Mouse (Mus musculus) lung, postnatal 0 days (tissue): Measurements from ENCODE around the gene Ktn1. TPM values are rescaled to one million over a fixed set of nuclear protein-coding genes. Genes with fewer than 3 reads are reported as not detected.

Experiments
- ATAC-seq: fragments of 200-750 bp; cut with Nextera tagmentation; 2 replicates; pipeline ENCODE4 v1.8.0; 2017; ENCODE audit warnings: moderate library complexity
- DNase-seq: peaks from one replicate; pipeline ENCODE4 v3.0.0-alpha.2; 2016; ENCODE audit warnings: low spot score
- H3K27ac ChIP-seq: fragments of 300-500 bp; sonication (generic); 2 replicates; pipeline ENCODE4 v1.5.1; 2014; ENCODE audit warnings: antibody characterized with exemption, mild to moderate bottlenecking, low read length, mixed read lengths
- H3K27me3 ChIP-seq: fragments of 300-500 bp; sonication (generic); replicated peaks from 2 replicates; pipeline ENCODE4 v1.6.1; 2014; ENCODE audit warnings: low read length, mixed read lengths; ENCODE audit not compliant: insufficient read depth
- H3K36me3 ChIP-seq: fragments of 300-500 bp; sonication (generic); 2 replicates; pipeline ENCODE4 v1.6.1; 2014; ENCODE audit warnings: low read length, mixed read lengths; ENCODE audit not compliant: insufficient read depth
- H3K4me1 ChIP-seq: fragments of 300-500 bp; sonication (generic); 2 replicates; pipeline ENCODE4 v1.6.1; 2014; ENCODE audit warnings: antibody characterized with exemption, low read depth, low read length, mixed read lengths; ENCODE audit not compliant: insufficient read depth
- H3K4me2 ChIP-seq: fragments of 300-500 bp; sonication (generic); replicated peaks from 2 replicates; pipeline ENCODE4 v1.6.1; 2014; ENCODE audit warnings: low read depth, mild to moderate bottlenecking, low read length, moderate library complexity, mixed read lengths
- H3K4me3 ChIP-seq: fragments of 300-500 bp; sonication (generic); 2 replicates; pipeline ENCODE4 v1.5.1; 2014; ENCODE audit warnings: low read depth, low read length
- H3K9ac ChIP-seq: fragments of 300-500 bp; sonication (generic); replicated peaks from 2 replicates; pipeline ENCODE4 v1.6.1; 2014; ENCODE audit warnings: low read depth, mild to moderate bottlenecking
- H3K9me3 ChIP-seq: fragments of 300-500 bp; sonication (generic); 2 replicates; pipeline ENCODE4 v1.6.1; 2016; ENCODE audit warnings: low read length, mixed read lengths
- CTCF ChIP-seq: IDR thresholded peaks from 2 replicates; pipeline ENCODE4 v1.5.1; 2016; ENCODE audit warnings: antibody characterized with exemption, mild to moderate bottlenecking
- EP300 ChIP-seq: IDR thresholded peaks from 2 replicates; pipeline ENCODE4 v1.6.1; 2016; ENCODE audit warnings: antibody characterized with exemption, mild to moderate bottlenecking, control low read depth
- WGBS: fragments of 180-500 bp; shearing (Covaris S2); extraction: QIAGEN DNeasy Blood & Tissue Kit; methylation state at CpG from one replicate; pipeline ENCODE4 v1.1.7; 2014; 5-methylcytosine and 5-hydroxymethylcytosine counted together
- polyA plus RNA-seq: library from polyadenylated mRNA; unstranded; fragments of >200 nt; fragmentation: Nextera tagmentation; extraction: Ambion mirVana; gene quantifications from 2 replicates; pipeline ENCODE4 v1.2.1, GENCODE M21; 2015

Gene Ktn1
- polyA plus RNA-seq, 1 experiment from 2014 or later = 50.8 TPM

- Histone ChIP-seq H3K27me3 (no peaks in the 10 kb centered on the region), H3K4me1 (no peaks in the 10 kb centered on the region), H3K4me2 (no peak overlapping the region), H3K27ac (no peak overlapping the region), H3K4me3 (no peak overlapping the region), H3K36me3 (peaks cover 36% of the 10 kb centered on the region; the same call in 1 of the 2 replicates), H3K9me3 (no peaks in the 10 kb centered on the region), H3K9ac (no peak overlapping the region)
- DNase-seq (no peak), ATAC-seq (no peak)
- TF ChIP-seq EP300 (no peak), CTCF (no peak)
Observed at GRCm38 (mm10) chr14:47723035-47723434, 74.8 kb downstream of the Ktn1 start.

GRCm38 (mm10) chr14:47728594-47728993 is 80.3 kb downstream of the Ktn1 start:
- ATAC-seq (no peak), DNase-seq (no peak)
- H3K36me3 ChIP-seq = peaks cover 56% of the 10 kb centered on the region; the same call in 1 of the 2 replicates
- no peak overlapping the region for H3K27ac ChIP-seq
- TF ChIP-seq CTCF (no peak), EP300 (no peak)
- H3K4me3 ChIP-seq = no peak overlapping the region
- no peak overlapping the region for H3K4me2 ChIP-seq
- WGBS = 92% methylated on average over 1 of the region's 1 CpGs
- H3K4me1 ChIP-seq = no peaks in the 10 kb centered on the region
- H3K9ac ChIP-seq = no peak overlapping the region
- no peaks in the 10 kb centered on the region for H3K9me3 ChIP-seq
- H3K27me3 ChIP-seq = no peaks in the 10 kb centered on the region

GRCm38 (mm10) chr14:47735354-47735753 is 87.1 kb downstream of the Ktn1 start:
- Histone ChIP-seq H3K27ac (no peak overlapping the region), H3K36me3 (peaks cover 32% of the 10 kb centered on the region), H3K9me3 (no peaks in the 10 kb centered on the region), H3K4me3 (no peak overlapping the region), H3K4me2 (no peak overlapping the region), H3K27me3 (no peaks in the 10 kb centered on the region), H3K4me1 (no peaks in the 10 kb centered on the region), H3K9ac (no peak overlapping the region)
- DNase-seq (no peak), ATAC-seq (no peak)
- TF ChIP-seq CTCF (no peak), EP300 (no peak)
- 93% methylated on average over 12 of the region's 12 CpGs for WGBS

GRCm38 (mm10) chr14:47736471-47736870 is 88.2 kb downstream of the Ktn1 start:
- no peak for TF ChIP-seq EP300
- TF ChIP-seq CTCF = no peak
- 83% methylated on average over 8 of the region's 8 CpGs for WGBS
- no peak for DNase-seq
- Histone ChIP-seq H3K9ac (no peak overlapping the region), H3K27me3 (no peaks in the 10 kb centered on the region), H3K4me3 (no peak overlapping the region), H3K36me3 (peaks cover 31% of the 10 kb centered on the region), H3K27ac (no peak overlapping the region), H3K4me1 (no peaks in the 10 kb centered on the region), H3K9me3 (no peaks in the 10 kb centered on the region), H3K4me2 (no peak overlapping the region)
- no peak for ATAC-seq

GRCm38 (mm10) chr14:47740316-47740996 is 92.2 kb downstream of the Ktn1 start:
- H3K27me3 ChIP-seq = no peaks in the 10 kb centered on the region
- H3K4me2 ChIP-seq = no peak overlapping the region
- no peak overlapping the region for H3K4me3 ChIP-seq
- no peak overlapping the region for H3K27ac ChIP-seq
- DNase-seq = no peak
- 0 out of 2 replicates have a peak, but pooled peaks have one; percentile 2 for ATAC-seq
- WGBS = 56% methylated on average over 5 of the region's 5 CpGs
- H3K36me3 ChIP-seq = peaks cover 10% of the 10 kb centered on the region; the same call in 1 of the 2 replicates
- no peak overlapping the region for H3K9ac ChIP-seq
- no peaks in the 10 kb centered on the region for H3K9me3 ChIP-seq
- no peak for TF ChIP-seq CTCF
- no peak for TF ChIP-seq EP300
- H3K4me1 ChIP-seq = no peaks in the 10 kb centered on the region

- H3K4me2 ChIP-seq = no peak overlapping the region
- H3K27ac ChIP-seq = no peak overlapping the region
- H3K4me1 ChIP-seq = no peaks in the 10 kb centered on the region
- no peak overlapping the region for H3K4me3 ChIP-seq
- WGBS = 64% methylated on average over 2 of the region's 2 CpGs
- TF ChIP-seq CTCF (no peak), EP300 (peak; percentile 38; the same call in 1 of the 2 replicates)
- DNase-seq = peak; percentile 69
- no peaks in the 10 kb centered on the region for H3K27me3 ChIP-seq
- H3K36me3 ChIP-seq = 0 out of 2 replicates have a peak, but pooled peaks cover 5% of the 10 kb centered on the region
- peak; percentile 91 for ATAC-seq
- H3K9ac ChIP-seq = no peak overlapping the region
- H3K9me3 ChIP-seq = no peaks in the 10 kb centered on the region
Observed at GRCm38 (mm10) chr14:47741046-47741445, 92.8 kb downstream of the Ktn1 start.
